In the genomic region with DNA sequence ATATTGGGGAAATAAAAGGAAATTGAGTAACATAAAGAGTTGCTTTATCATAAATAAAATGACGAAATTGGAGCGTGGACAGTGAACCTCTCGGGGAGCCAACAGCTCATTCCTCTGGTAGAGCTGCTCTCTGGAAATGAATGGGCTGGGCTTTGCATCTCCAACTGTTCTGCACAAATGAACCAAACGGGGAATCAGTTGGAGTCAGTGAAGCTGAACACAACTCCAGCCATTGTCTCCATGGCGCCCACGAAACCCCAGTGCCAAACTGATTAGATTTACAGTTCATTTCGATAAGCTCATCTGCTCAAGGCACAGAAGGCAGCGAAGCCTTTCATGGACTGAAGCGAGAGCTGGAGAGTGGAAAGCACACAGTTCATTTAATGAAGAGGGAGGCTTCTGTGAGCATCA, we compare ENCODE assay signal across 12 mouse cellular contexts. TPM values are rescaled to one million over a fixed set of nuclear protein-coding genes. Genes with fewer than 3 reads are reported as not detected.
DNase-seq lines count a peak whose midpoint lies in the region; ATAC-seq lines count a peak whose summit lies in the region.
"Had no signal": no experiment of that assay in that cellular context is flagged by ENCODE, and none has a peak within 500 bp of the region (broad histone marks: within the 10 kb centered on the region; RNA-seq: fewer than 3 reads in every experiment).

No protein-coding gene starts in this region.

- ATAC-seq in lung, embryonic 15.5 days (ENCODE audit: borderline replicate concordance, extremely low read depth, low FRiP score, low TSS enrichment), result no peak
- 0 out of 2 replicates have a peak, but pooled peaks have one; percentile 38 for ATAC-seq in forebrain, embryonic 15.5 days (replicated peaks)
- peak; percentile 70 for ATAC-seq in neural tube, embryonic 15.5 days (ENCODE audit: low FRiP score)
- ATAC-seq in erythroid progenitor cell, adult 5-6 weeks (replicated peaks; ENCODE audit: low FRiP score, poor library complexity, severe bottlenecking), result no peak

- peak overlapping the region; percentile 16 for H3K27ac ChIP-seq in lung, embryonic 15.5 days
- H3K27ac ChIP-seq in forebrain, embryonic 15.5 days (replicated peaks), result peak overlapping the region; percentile 36
- H3K27ac ChIP-seq in neural tube, embryonic 15.5 days (replicated peaks), result peak overlapping the region; percentile 65
- H3K27ac ChIP-seq: embryonic facial prominence, embryonic 13.5 days; heart, adult 2 months; limb, embryonic 12.5 days had no signal

- no peak overlapping the region for H3K4me3 ChIP-seq in lung, embryonic 15.5 days
- H3K4me3 ChIP-seq in forebrain, embryonic 15.5 days, result peak overlapping the region; percentile 14; the same call in 1 of the 2 replicates
- no peak overlapping the region for H3K4me3 ChIP-seq in neural tube, embryonic 15.5 days (replicated peaks)
- H3K4me3 ChIP-seq: embryonic facial prominence, embryonic 13.5 days; heart, adult 2 months; limb, embryonic 12.5 days had no signal

- no peaks in the 10 kb centered on the region for H3K9me3 ChIP-seq in lung, embryonic 15.5 days
- no peaks in the 10 kb centered on the region for H3K9me3 ChIP-seq in forebrain, embryonic 15.5 days
- H3K9me3 ChIP-seq in neural tube, embryonic 15.5 days (replicated peaks), result no peaks in the 10 kb centered on the region
- H3K9me3 ChIP-seq: embryonic facial prominence, embryonic 13.5 days; limb, embryonic 12.5 days had no signal

- WGBS in lung, embryonic 15.5 days, result 55% methylated on average over 9 of the region's 9 CpGs
- 15% methylated on average over 9 of the region's 9 CpGs for WGBS in forebrain, embryonic 15.5 days
- WGBS in neural tube, embryonic 15.5 days, result 16% methylated on average over 9 of the region's 9 CpGs

- H3K36me3 ChIP-seq in lung, embryonic 15.5 days, result no peaks in the 10 kb centered on the region
- no peaks in the 10 kb centered on the region for H3K36me3 ChIP-seq in forebrain, embryonic 15.5 days
- no peaks in the 10 kb centered on the region for H3K36me3 ChIP-seq in neural tube, embryonic 15.5 days
- H3K36me3 ChIP-seq: embryonic facial prominence, embryonic 13.5 days; limb, embryonic 12.5 days had no signal

- no peaks in the 10 kb centered on the region for H3K27me3 ChIP-seq in lung, embryonic 15.5 days
- H3K27me3 ChIP-seq in forebrain, embryonic 15.5 days, result no peaks in the 10 kb centered on the region
- no peaks in the 10 kb centered on the region for H3K27me3 ChIP-seq in neural tube, embryonic 15.5 days (replicated peaks)
- H3K27me3 ChIP-seq: embryonic facial prominence, embryonic 13.5 days; limb, embryonic 12.5 days had no signal

- H3K9ac ChIP-seq in lung, embryonic 15.5 days, result no peak overlapping the region
- peak overlapping the region; percentile 24; the same call in 1 of the 2 replicates for H3K9ac ChIP-seq in forebrain, embryonic 15.5 days (replicated peaks)
- H3K9ac ChIP-seq in neural tube, embryonic 15.5 days (replicated peaks), result no peak overlapping the region
- H3K9ac ChIP-seq: embryonic facial prominence, embryonic 13.5 days; limb, embryonic 12.5 days had no signal

- peak overlapping the region; percentile 4; the same call in 1 of the 2 replicates for H3K4me2 ChIP-seq in lung, embryonic 15.5 days
- peak overlapping the region; percentile 35 for H3K4me2 ChIP-seq in forebrain, embryonic 15.5 days (replicated peaks)
- peak overlapping the region; percentile 34 for H3K4me2 ChIP-seq in neural tube, embryonic 15.5 days
- H3K4me2 ChIP-seq: embryonic facial prominence, embryonic 13.5 days; limb, embryonic 12.5 days had no signal

- H3K4me1 ChIP-seq in lung, embryonic 15.5 days, result peaks cover 19% of the 10 kb centered on the region
- peaks cover 17% of the 10 kb centered on the region for H3K4me1 ChIP-seq in forebrain, embryonic 15.5 days
- peaks cover 15% of the 10 kb centered on the region for H3K4me1 ChIP-seq in neural tube, embryonic 15.5 days
- H3K4me1 ChIP-seq: limb, embryonic 12.5 days had no signal

- no peak for DNase-seq in lung, postnatal 25 days (ENCODE audit: low spot score)
- DNase-seq in layer of hippocampus, postnatal 10 days (ENCODE audit: low spot score in 2 of 2), result peak; percentile 50 to 65
- DNase-seq in cerebellum, adult 18-20 months, result no peak
- DNase-seq in left cerebral cortex, adult 9 months (ENCODE audit: low spot score in 2 of 2), result no peak
- DNase-seq: adrenal gland, postnatal 25 days; heart, adult 2 months had no signal

RNA-seq across cellular contexts. Expression of gene Itga6, which starts 29.8 kb away (rescaled TPM):
- 77.1 and 81.4 TPM in 2 replicates for polyA plus RNA-seq in lung, embryonic 15.5 days (2015; fragmentation: Nextera tagmentation; extraction: Ambion mirVana)
- polyA plus RNA-seq in forebrain, embryonic 15.5 days (2015; fragmentation: Nextera tagmentation; extraction: Ambion mirVana), result 25.7 TPM in 2 replicates
- 10 to 100 TPM; 45.8 to 48.3 TPM for total RNA-seq in layer of hippocampus, postnatal 10 days (2021)
- polyA plus RNA-seq in neural tube, embryonic 15.5 days (2015; fragmentation: Nextera tagmentation; extraction: Ambion mirVana), result 23.1 and 29.3 TPM in 2 replicates
- 4.7 and 9.6 TPM in 2 replicates for total RNA-seq in erythroid progenitor cell, adult 5-6 weeks (2015; ENCODE audit: low replicate concordance)
- total RNA-seq in erythroid progenitor cell, adult 5-6 weeks (2017; ENCODE audit: low replicate concordance), result 3.6 and 7.6 TPM in 2 replicates

Comparison
In these comparisons a context has a peak if more than half of its experiments do, and no peak if none do; other contexts are left out.
1. ATAC-seq: peak in forebrain, embryonic 15.5 days (single experiment) and neural tube, embryonic 15.5 days (single experiment); none in lung, embryonic 15.5 days (single experiment) and erythroid progenitor cell, adult 5-6 weeks (single experiment).
2. DNase-seq: peak in layer of hippocampus, postnatal 10 days (2 of 2); none in lung, postnatal 25 days (single experiment), cerebellum, adult 18-20 months (0 of 2) and left cerebral cortex, adult 9 months (0 of 2).
3. Peak in every context shown above with its lines, with median percentiles within 50 percentile points of each other: H3K27ac ChIP-seq and H3K4me2 ChIP-seq.